ENCODE assay signal across 26 mouse cellular contexts in the genomic region with DNA sequence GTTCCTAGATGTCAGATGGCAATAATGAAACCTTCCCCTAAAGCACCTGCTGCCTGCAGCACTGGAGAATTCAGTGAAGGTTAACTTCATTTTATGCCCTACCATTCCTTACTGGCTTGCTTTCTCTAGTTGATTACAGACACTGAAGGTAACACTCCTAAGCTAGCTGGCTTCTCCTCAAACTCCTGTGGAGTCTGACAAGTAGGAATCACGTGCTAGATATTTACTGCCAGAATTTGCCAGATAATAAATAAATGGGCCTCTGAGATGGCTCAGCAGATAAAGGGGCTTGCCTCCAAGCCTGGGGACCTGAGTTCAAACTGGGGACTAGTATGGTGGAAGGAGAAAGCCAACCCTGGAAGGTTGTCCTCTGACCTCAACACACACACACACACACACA. TPM values are rescaled to one million over a fixed set of nuclear protein-coding genes. Genes with fewer than 3 reads are reported as not detected.
"Had no signal": no experiment of that assay in that cellular context is flagged by ENCODE, and none has a peak within 500 bp of the region (broad histone marks: within the 10 kb centered on the region; RNA-seq: fewer than 3 reads in every experiment).

No protein-coding gene starts in this region.

- H3K27me3 ChIP-seq: heart, embryonic 13.5 days; heart, embryonic 15.5 days; hindbrain, embryonic 13.5 days; hindbrain, embryonic 15.5 days; kidney, embryonic 15.5 days; limb, embryonic 12.5 days; liver, embryonic 13.5 days; liver, embryonic 15.5 days had no signal

- H3K9me3 ChIP-seq: heart, embryonic 13.5 days; heart, embryonic 15.5 days; hindbrain, embryonic 13.5 days; hindbrain, embryonic 15.5 days; kidney, embryonic 15.5 days; limb, embryonic 10.5 days; limb, embryonic 12.5 days; liver, embryonic 13.5 days; liver, embryonic 15.5 days had no signal

- H3K4me3 ChIP-seq: heart, adult 2 months; heart, embryonic 13.5 days; heart, embryonic 15.5 days; hindbrain, embryonic 13.5 days; hindbrain, embryonic 15.5 days; kidney, embryonic 15.5 days; limb, embryonic 10.5 days; limb, embryonic 12.5 days; liver, embryonic 13.5 days; liver, embryonic 15.5 days had no signal

- H3K4me1 ChIP-seq: hindbrain, embryonic 15.5 days had no signal

- H3K27ac ChIP-seq: heart, adult 2 months; heart, embryonic 13.5 days; heart, embryonic 15.5 days; hindbrain, embryonic 13.5 days; hindbrain, embryonic 15.5 days; kidney, embryonic 15.5 days; kidney, postnatal 0 days; limb, embryonic 10.5 days; limb, embryonic 12.5 days; liver, embryonic 13.5 days; liver, embryonic 15.5 days had no signal

- DNase-seq: gastrocnemius, postnatal 36 days; heart, adult 11 months; heart, adult 2 months; heart, postnatal 36 days; kidney, adult 11 months; kidney, adult 2 months; kidney, adult 9 months; kidney, postnatal 36 days; layer of hippocampus, postnatal 36 days; liver; liver, embryonic 13.5 days had no signal

- H3K9ac ChIP-seq: heart, embryonic 13.5 days; heart, embryonic 15.5 days; hindbrain, embryonic 13.5 days; hindbrain, embryonic 15.5 days; kidney, embryonic 15.5 days; limb, embryonic 12.5 days; liver, embryonic 13.5 days; liver, embryonic 15.5 days; liver, postnatal 0 days had no signal

- H3K4me2 ChIP-seq: heart, embryonic 11.5 days; heart, embryonic 13.5 days; heart, embryonic 15.5 days; hindbrain, embryonic 13.5 days; hindbrain, embryonic 15.5 days; kidney, embryonic 15.5 days; limb, embryonic 12.5 days; liver, embryonic 11.5 days; liver, embryonic 13.5 days; liver, embryonic 15.5 days had no signal

- ATAC-seq: intestine, embryonic 16.5 days; liver, postnatal 0 days had no signal

RNA-seq across cellular contexts. Expression of a gene that starts 54.2 kb away (rescaled TPM):
- total RNA-seq: hematopoietic stem cell, adult 5-6 weeks had no signal
- polyA plus RNA-seq: large intestine, adult 2 months; liver, postnatal 0 days had no signal
